Mouse (Mus musculus): ENCODE measurements around the gene Sly.
"Not testable (repeated sequence)": the region's sequence is repeated elsewhere in the genome, so short reads cannot be mapped to it uniquely, and the experiment has no call there.

The Sly gene

GRCm38 (mm10) chrY:57186888-57187287, at the start of gene Sly:
TSS of gene Sly (plus strand) at chrY:57187188.
- not testable (repeated sequence) for DNase-seq (ENCODE audit: low spot score in 2 of 2)
